Comparison of ENCODE assay signal across 9 mouse cellular contexts in genomic region chr10:58383761-58384160, GRCm38 (mm10).
DNase-seq lines count a peak whose midpoint lies in the region; ATAC-seq and TF ChIP-seq lines count a peak whose summit lies in the region.
"Had no signal": no experiment of that assay in that cellular context is flagged by ENCODE, and none has a peak within 500 bp of the region (broad histone marks: within the 10 kb centered on the region; RNA-seq: fewer than 3 reads in every experiment).

No protein-coding gene starts in this region.

- intact Hi-C loops in heart, adult 2 months (cut with DNase I), result no loop called here
- intact Hi-C loops in heart, postnatal 25 days (cut with DNase I), result no loop called here

- ATAC-seq in lung, embryonic 15.5 days (ENCODE audit: borderline replicate concordance, extremely low read depth, low FRiP score, low TSS enrichment), result no peak
- ATAC-seq in stomach, embryonic 14.5 days (ENCODE audit: insufficient number of reproducible peaks, insufficient read depth, low FRiP score, low read depth), result no peak

- no peak for TF ChIP-seq POLR2A in heart, adult 2 months (IDR thresholded peaks at IDR 0.05; ENCODE audit: insufficient read depth, low read depth, low read length)
- no peak for TF ChIP-seq POLR2A in embryonic fibroblast, embryonic 13.5 days (IDR thresholded peaks at IDR 0.05; ENCODE audit: low read depth, low read length)

- peaks cover 24% of the 10 kb centered on the region for H3K36me3 ChIP-seq in heart, adult 2 months (ENCODE audit: control insufficient read depth, insufficient read depth, low read length)
- H3K36me3 ChIP-seq in lung, embryonic 15.5 days, result no peaks in the 10 kb centered on the region
- H3K36me3 ChIP-seq in stomach, embryonic 14.5 days (ENCODE audit: control insufficient read depth, insufficient read depth, low read length), result no peaks in the 10 kb centered on the region

- WGBS in heart, adult 2 months, result 58% methylated on average over 2 of the region's 2 CpGs
- WGBS in lung, embryonic 15.5 days, result 67% methylated on average over 2 of the region's 2 CpGs
- WGBS in stomach, embryonic 14.5 days, result 54% methylated on average over 2 of the region's 2 CpGs

- no peak overlapping the region for H3K4me3 ChIP-seq in heart, adult 2 months
- no peak overlapping the region for H3K4me3 ChIP-seq in lung, embryonic 15.5 days
- no peak overlapping the region for H3K4me3 ChIP-seq in embryonic fibroblast, embryonic 13.5 days (ENCODE audit: insufficient read depth, low read length)
- no peak overlapping the region for H3K4me3 ChIP-seq in stomach, embryonic 14.5 days (ENCODE audit: low read depth, low read length)

- no peak for TF ChIP-seq EP300 in heart, adult 2 months (IDR thresholded peaks at IDR 0.05; ENCODE audit: insufficient read depth, low read depth, low read length)

- no peak for TF ChIP-seq CTCF in heart, adult 2 months (IDR thresholded peaks at IDR 0.05)
- TF ChIP-seq CTCF in embryonic fibroblast, embryonic 13.5 days (IDR thresholded peaks at IDR 0.05; ENCODE audit: borderline replicate concordance, insufficient read depth, low read length), result no peak

- no peaks in the 10 kb centered on the region for H3K27me3 ChIP-seq in heart, adult 2 months (ENCODE audit: control insufficient read depth, insufficient read depth, low read length)
- no peaks in the 10 kb centered on the region for H3K27me3 ChIP-seq in lung, embryonic 15.5 days
- H3K27me3 ChIP-seq in stomach, embryonic 14.5 days (ENCODE audit: control insufficient read depth, insufficient read depth, low read length), result no peaks in the 10 kb centered on the region

- no peak for DNase-seq in heart, adult 2 months
- no peak for DNase-seq in heart, postnatal 25 days (ENCODE audit: low spot score)
- DNase-seq in lung, postnatal 14 days, result no peak
- no peak for DNase-seq in thymus, adult 18-20 months
- DNase-seq in retina, embryonic 14.5 days (ENCODE audit: low spot score), result no peak
- DNase-seq: spleen, adult 18-20 months had no signal

- H3K79me2 ChIP-seq in heart, adult 2 months (replicated peaks; ENCODE audit: control insufficient read depth, insufficient read depth, low read length), result peaks cover 10% of the 10 kb centered on the region

- peaks cover 20% of the 10 kb centered on the region for H3K4me1 ChIP-seq in heart, adult 2 months (ENCODE audit: control insufficient read depth, insufficient read depth, low read length)
- peaks cover 34% of the 10 kb centered on the region for H3K4me1 ChIP-seq in lung, embryonic 15.5 days
- H3K4me1 ChIP-seq in embryonic fibroblast, embryonic 13.5 days (ENCODE audit: control insufficient read depth, insufficient read depth, low read length), result peaks cover 18% of the 10 kb centered on the region
- H3K4me1 ChIP-seq in stomach, embryonic 14.5 days (ENCODE audit: control insufficient read depth, insufficient read depth, low read length), result peaks cover 16% of the 10 kb centered on the region; the same call in 1 of the 2 replicates

- peak overlapping the region; percentile 62 for H3K27ac ChIP-seq in heart, adult 2 months
- H3K27ac ChIP-seq in lung, embryonic 15.5 days, result peak overlapping the region; percentile 77
- peak overlapping the region; percentile 77 for H3K27ac ChIP-seq in embryonic fibroblast, embryonic 13.5 days (ENCODE audit: insufficient read depth, low read length)
- peak overlapping the region; percentile 77 for H3K27ac ChIP-seq in stomach, embryonic 14.5 days (ENCODE audit: low read length)

- no peaks in the 10 kb centered on the region for H3K9me3 ChIP-seq in lung, embryonic 15.5 days
- H3K9me3 ChIP-seq in stomach, embryonic 14.5 days (ENCODE audit: control insufficient read depth, low read depth, low read length), result no peaks in the 10 kb centered on the region

- no peak overlapping the region for H3K4me2 ChIP-seq in lung, embryonic 15.5 days
- H3K4me2 ChIP-seq in stomach, embryonic 14.5 days (replicated peaks; ENCODE audit: low read depth, low read length), result no peak overlapping the region

- H3K9ac ChIP-seq in heart, adult 2 months (ENCODE audit: low read depth, low read length), result no peak overlapping the region
- no peak overlapping the region for H3K9ac ChIP-seq in lung, embryonic 15.5 days
- H3K9ac ChIP-seq in stomach, embryonic 14.5 days (replicated peaks; ENCODE audit: low read depth, low read length), result no peak overlapping the region
